Mouse (Mus musculus) heart, postnatal 0 days (tissue): Measurements from ENCODE around the gene Myo10.

Experiments used
- CTCF ChIP-seq: IDR thresholded peaks from 2 replicates; pipeline ENCODE4 v1.5.1; 2016; ENCODE audit warnings: antibody characterized with exemption, control low read depth, low read depth
- EP300 ChIP-seq: IDR thresholded peaks from 2 replicates; pipeline ENCODE4 v1.6.1; 2016; ENCODE audit warnings: antibody characterized with exemption, low read depth

DNA sequence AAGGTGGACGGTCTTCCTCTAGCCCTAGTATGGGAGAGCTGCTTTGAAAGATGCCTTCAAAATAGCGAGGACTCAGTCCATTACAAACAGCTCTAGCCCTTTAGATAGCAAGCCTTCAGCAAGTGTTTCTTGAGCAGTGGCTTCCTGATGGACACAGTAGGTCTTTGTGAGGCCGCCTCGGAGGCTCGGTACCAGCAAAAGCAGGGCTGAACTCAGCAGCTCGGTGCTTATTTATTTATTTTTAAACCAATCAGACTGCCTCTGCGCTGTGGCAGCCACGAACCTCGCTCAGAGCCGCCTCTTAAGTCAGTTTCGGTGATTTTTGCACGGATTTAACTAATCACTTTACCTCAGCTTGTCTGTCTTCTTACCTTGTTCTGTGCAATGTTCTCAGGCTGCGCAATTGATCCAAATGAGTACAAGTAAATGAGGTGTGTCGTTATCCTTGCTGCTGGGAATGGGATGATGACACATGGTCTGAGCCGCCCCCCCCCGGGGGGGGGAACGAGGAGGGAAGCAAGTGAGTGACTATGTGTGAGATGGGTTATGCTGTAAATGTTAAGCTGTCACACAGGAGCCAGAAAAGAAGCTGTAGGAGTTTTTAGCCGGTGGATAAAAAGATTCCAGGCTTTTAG, 232.1 kb downstream of the Myo10 start:
- TF ChIP-seq CTCF, result no peak
- TF ChIP-seq EP300, result no peak
